Mouse (Mus musculus) hindbrain, embryonic 16.5 days (tissue): ENCODE results near the gene Adm2. TPM values are rescaled to one million over a fixed set of nuclear protein-coding genes. Genes with fewer than 3 reads are reported as not detected.

Source experiments
- microRNA-seq: library from miRNA; unstranded; fragments of <30 nt; microRNA quantifications from one replicate; pipeline ENCODE4, GENCODE M21; 2017
- polyA plus RNA-seq: library from polyadenylated mRNA; unstranded; fragments of >200 nt; fragmentation: Nextera tagmentation; extraction: Ambion mirVana; gene quantifications from 2 replicates; pipeline ENCODE4 v1.2.1, GENCODE M21; 2015

The Adm2 gene
- polyA plus RNA-seq, 1 experiment from 2014 or later, result not detected

Small RNA genes within 50 kb of the gene (microRNA-seq; reads per million reads assigned to microRNA genes)
- gene Mir6959, result not detected

Other genes with a start within 250 kb of the Adm2 start
- 39.2 and 39.5 TPM in 2 replicates for gene Trabd, start 247.6 kb upstream of the Adm2 start, polyA plus RNA-seq
- gene Selenoo, start 233.6 kb upstream of the Adm2 start, polyA plus RNA-seq, result 16.4 and 17.9 TPM in 2 replicates
- 15.2 and 16.4 TPM in 2 replicates for gene Tubgcp6, start 199.6 kb upstream of the Adm2 start, polyA plus RNA-seq
- 27.3 and 29.2 TPM in 2 replicates for gene Hdac10, start 194.0 kb upstream of the Adm2 start, polyA plus RNA-seq
- gene Mapk12, start 182.0 kb upstream of the Adm2 start, polyA plus RNA-seq, result 4.1 and 4.4 TPM in 2 replicates
- 23.7 and 28.3 TPM in 2 replicates for gene Mapk11, start 173.1 kb upstream of the Adm2 start, polyA plus RNA-seq
- 85.2 and 106 TPM in 2 replicates for gene Plxnb2, start 141.9 kb upstream of the Adm2 start, polyA plus RNA-seq
- 86.6 and 93.2 TPM in 2 replicates for gene Dennd6b, start 126.2 kb upstream of the Adm2 start, polyA plus RNA-seq
- gene Ppp6r2, start 111.2 kb upstream of the Adm2 start, polyA plus RNA-seq, result 59.4 and 71.5 TPM in 2 replicates
- 93.2 and 102 TPM in 2 replicates for gene Sbf1, start 7.4 kb upstream of the Adm2 start, polyA plus RNA-seq
- gene Miox, start 11.7 kb downstream of the Adm2 start, polyA plus RNA-seq, result not detected in 2 replicates
- 33.0 and 38.5 TPM in 2 replicates for gene Lmf2, start 32.9 kb downstream of the Adm2 start, polyA plus RNA-seq
- 115 and 122 TPM in 2 replicates for gene Ncaph2, start 33.0 kb downstream of the Adm2 start, polyA plus RNA-seq
- gene Sco2, start 51.1 kb downstream of the Adm2 start, polyA plus RNA-seq, result 16.7 and 20.2 TPM in 2 replicates
- gene Tymp, start 54.3 kb downstream of the Adm2 start, polyA plus RNA-seq, result 2.6 TPM in 2 replicates
- 4.8 and 5.4 TPM in 2 replicates for gene Odf3b, start 56.6 kb downstream of the Adm2 start, polyA plus RNA-seq
- gene Klhdc7b, start 62.2 kb downstream of the Adm2 start, polyA plus RNA-seq, result 0.08 TPM in 1 of 2 replicates, not detected in the other
- gene Syce3, start 87.8 kb downstream of the Adm2 start, polyA plus RNA-seq, result not detected in 2 replicates
- gene Cpt1b, start 103.1 kb downstream of the Adm2 start, polyA plus RNA-seq, result 0.60 and 1.4 TPM in 2 replicates
- gene C730034F03Rik, start 106.9 kb downstream of the Adm2 start, polyA plus RNA-seq, result 5.3 and 5.9 TPM in 2 replicates
- 0.11 TPM in 1 of 2 replicates, not detected in the other for gene Gm44502, start 107.0 kb downstream of the Adm2 start, polyA plus RNA-seq
- gene Chkb, start 107.2 kb downstream of the Adm2 start, polyA plus RNA-seq, result 82.1 and 85.6 TPM in 2 replicates
- gene Mapk8ip2, start 131.2 kb downstream of the Adm2 start, polyA plus RNA-seq, result 84.5 and 88.1 TPM in 2 replicates
- 35.4 and 37.3 TPM in 2 replicates for gene Arsa, start 154.7 kb downstream of the Adm2 start, polyA plus RNA-seq
- gene Shank3, start 176.9 kb downstream of the Adm2 start, polyA plus RNA-seq, result 7.7 and 8.4 TPM in 2 replicates
- 0.75 and 0.93 TPM in 2 replicates for gene Acr, start 245.6 kb downstream of the Adm2 start, polyA plus RNA-seq